Mouse (Mus musculus): ENCODE results near the gene Mcm9. TPM values are rescaled to one million over a fixed set of nuclear protein-coding genes. Genes with fewer than 3 reads are reported as not detected.

The Mcm9 gene
- polyA plus RNA-seq, 1 experiment, result not detected

- WGBS, result 95% methylated on average over 13 of the region's 13 CpGs
- TF ChIP-seq CTCF (IDR thresholded peaks at IDR 0.05; ENCODE audit: insufficient read depth, low read depth, low read length), result no peak
- no peak for TF ChIP-seq POLR2A (IDR thresholded peaks at IDR 0.05; ENCODE audit: insufficient read depth, low read depth, low read length)
Measured at GRCm38 (mm10) chr10:53493954-53494353, 136.3 kb downstream of the Mcm9 start.

More at GRCm38 (mm10) chr10:53493954-53494353, 136.3 kb downstream of the Mcm9 start:
- Histone ChIP-seq H3K27ac (ENCODE audit: insufficient read depth, low read depth, low read length) (no peak overlapping the region), H3K4me3 (ENCODE audit: insufficient read depth, low read depth, low read length) (no peak overlapping the region), H3K4me1 (ENCODE audit: control insufficient read depth, insufficient read depth, low read length) (no peaks in the 10 kb centered on the region)

Other genes with a start within 250 kb of the Mcm9 start
- gene Asf1a, start 33.7 kb downstream of the Mcm9 start, polyA plus RNA-seq (2012; ENCODE audit: insufficient read depth, insufficient read length, low replicate concordance, missing spikeins), result not detected in 2 replicates
- not detected in 2 replicates for gene Fam184a, start 120.7 kb upstream of the Mcm9 start, polyA plus RNA-seq (2012; ENCODE audit: insufficient read depth, insufficient read length, low replicate concordance, missing spikeins)

Data from olfactory bulb, adult 2 months (tissue).